Mouse (Mus musculus) liver, adult 2 months (tissue): ENCODE measurements around the gene Filip1l. TPM values are rescaled to one million over a fixed set of nuclear protein-coding genes. Genes with fewer than 3 reads are reported as not detected.

Experiments
- DNase-seq: peaks from one replicate; pipeline ENCODE4 v3.0.0-alpha.2; 2011; ENCODE audit warnings: low read depth, low spot score; ENCODE audit errors: extremely low read depth
- H3K27ac ChIP-seq: fragments of 200-500 bp; replicated peaks from 2 replicates; pipeline ENCODE4 v1.5.1; 2012; ENCODE audit warnings: low read depth, mild to moderate bottlenecking, control low read depth, inconsistent platforms, low read length; ENCODE audit not compliant: insufficient read depth
- H3K27me3 ChIP-seq: fragments of 200-500 bp; 2 replicates; pipeline ENCODE4 v1.6.1; 2012; ENCODE audit warnings: mild to moderate bottlenecking, moderate library complexity, low read length, inconsistent platforms; ENCODE audit not compliant: control insufficient read depth, insufficient read depth
- H3K36me3 ChIP-seq: fragments of 200-500 bp; 2 replicates; pipeline ENCODE4 v1.6.1; 2012; ENCODE audit warnings: low read length, inconsistent platforms; ENCODE audit not compliant: control insufficient read depth, insufficient read depth
- H3K4me1 ChIP-seq: fragments of 200-500 bp; 2 replicates; pipeline ENCODE4 v1.6.1; 2011; ENCODE audit warnings: low read length; ENCODE audit not compliant: control insufficient read depth, insufficient read depth
- H3K4me3 ChIP-seq: fragments of 200-500 bp; 2 replicates; pipeline ENCODE4 v1.5.1; 2011; ENCODE audit warnings: low read depth, mild to moderate bottlenecking, control low read depth, low read length, moderate library complexity; ENCODE audit not compliant: insufficient read depth
- H3K79me2 ChIP-seq: fragments of 200-500 bp; 2 replicates; pipeline ENCODE4 v1.6.1; 2012; ENCODE audit warnings: inconsistent platforms, mild to moderate bottlenecking, low read length, moderate library complexity; ENCODE audit not compliant: control insufficient read depth, insufficient read depth
- H3K9ac ChIP-seq: fragments of 200-500 bp; 2 replicates; pipeline ENCODE4 v1.6.1; 2012; ENCODE audit warnings: low read depth, mild to moderate bottlenecking, control low read depth, inconsistent platforms, low read length
- CTCF ChIP-seq: fragments of 200-500 bp; IDR thresholded peaks from 2 replicates; pipeline ENCODE4 v1.5.1; 2011; ENCODE audit warnings: low read depth, low read length, control low read depth
- POLR2A ChIP-seq: fragments of 200-500 bp; IDR thresholded peaks from 2 replicates; pipeline ENCODE4 v1.6.1; 2011; ENCODE audit warnings: low read length, control low read depth; ENCODE audit not compliant: insufficient read depth; ENCODE audit errors: extremely low read depth
- WGBS: fragments of 180-500 bp; shearing (Covaris S2); methylation state at CpG from one replicate; pipeline ENCODE4 v1.1.7; 2018; 5-methylcytosine and 5-hydroxymethylcytosine counted together
- polyA plus RNA-seq: library from polyadenylated mRNA; depleted of rRNA; stranded (reverse); fragments of >200 nt; gene quantifications from 2 replicates; pipeline ENCODE4 v1.2.3, GENCODE M21; 2012
- total RNA-seq: library from RNA; depleted of rRNA; stranded (reverse); fragments of >200 nt; gene quantifications from 2 replicates; pipeline ENCODE4 v1.2.3, GENCODE M21; 2014

Gene Filip1l
- total and polyA plus RNA-seq, 2 experiments, result 0.82 to 2.9 TPM

DNA sequence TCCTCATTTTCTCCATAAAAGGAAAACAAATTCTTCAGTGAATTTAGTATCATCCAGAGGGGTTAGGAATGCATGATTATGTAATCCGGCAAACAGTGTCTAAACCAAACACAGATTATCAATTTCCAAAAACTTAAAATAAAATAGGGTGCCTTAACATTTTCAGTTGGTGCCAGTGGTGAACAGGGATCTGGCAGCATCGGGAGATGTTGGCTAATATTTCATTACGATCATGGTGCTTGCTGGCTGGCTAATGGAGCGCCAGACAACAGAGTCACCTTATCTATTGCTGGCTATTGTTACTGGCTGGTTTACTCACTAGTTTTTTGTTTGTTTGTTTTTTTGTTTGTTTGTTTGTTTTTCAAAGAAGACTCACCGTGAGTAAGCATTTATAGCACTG lies 67.0 kb downstream of the Filip1l start:
- WGBS, result 57% methylated on average over 5 of the region's 5 CpGs
- no peaks in the 10 kb centered on the region for H3K79me2 ChIP-seq
- no peak for TF ChIP-seq CTCF
- no peak for TF ChIP-seq POLR2A
- H3K9ac ChIP-seq, result no peak overlapping the region
- no peak overlapping the region for H3K4me3 ChIP-seq
- H3K27ac ChIP-seq, result no peak overlapping the region
- no peaks in the 10 kb centered on the region for H3K4me1 ChIP-seq
- H3K36me3 ChIP-seq, result no peaks in the 10 kb centered on the region
- DNase-seq, result peak; percentile 24
- H3K27me3 ChIP-seq, result no peaks in the 10 kb centered on the region

DNA sequence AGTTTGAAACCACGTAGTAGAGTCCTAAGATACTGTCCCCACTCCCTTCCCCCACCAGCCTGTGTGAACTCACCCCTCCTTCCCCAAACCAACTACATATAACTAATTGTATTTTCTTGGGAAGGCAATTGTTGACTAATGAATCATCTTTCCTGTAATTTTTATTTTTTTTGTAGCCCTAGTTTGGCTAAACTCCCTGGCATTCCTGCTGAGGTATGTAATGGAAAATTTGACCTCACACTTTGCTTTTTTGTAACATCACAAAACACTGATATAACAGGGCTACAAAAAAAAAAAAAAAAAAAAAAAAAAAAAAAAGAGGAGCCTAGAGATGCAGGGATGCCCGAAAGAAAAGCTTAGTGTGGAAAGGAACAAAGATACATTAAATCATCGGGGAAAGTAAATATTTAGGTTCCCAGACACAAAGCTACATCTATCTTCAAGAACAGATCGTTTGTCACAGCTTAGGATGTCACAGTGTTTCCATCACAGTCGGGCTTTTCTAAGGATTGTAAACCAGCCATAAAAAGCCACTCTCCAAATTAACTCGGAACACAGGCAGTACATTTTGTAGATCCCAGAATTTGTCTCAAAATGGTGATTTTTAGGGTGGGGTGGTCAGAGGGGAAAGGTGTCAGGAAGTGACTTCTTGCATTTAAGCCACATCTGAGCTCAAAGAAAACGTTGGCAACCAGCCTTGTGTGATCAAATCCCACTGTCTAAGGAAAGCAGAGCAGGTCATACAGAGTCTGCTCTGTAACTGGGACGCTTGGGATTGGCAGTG lies 68.1 kb downstream of the Filip1l start:
- H3K27me3 ChIP-seq, result no peaks in the 10 kb centered on the region
- no peaks in the 10 kb centered on the region for H3K79me2 ChIP-seq
- H3K36me3 ChIP-seq, result no peaks in the 10 kb centered on the region
- H3K4me1 ChIP-seq, result no peaks in the 10 kb centered on the region
- TF ChIP-seq POLR2A (no peak), CTCF (no peak)
- no peak overlapping the region for H3K27ac ChIP-seq
- 46% methylated on average over 8 of the region's 8 CpGs for WGBS
- peak; percentile 25 for DNase-seq
- H3K4me3 ChIP-seq, result no peak overlapping the region
- H3K9ac ChIP-seq, result no peak overlapping the region

DNA sequence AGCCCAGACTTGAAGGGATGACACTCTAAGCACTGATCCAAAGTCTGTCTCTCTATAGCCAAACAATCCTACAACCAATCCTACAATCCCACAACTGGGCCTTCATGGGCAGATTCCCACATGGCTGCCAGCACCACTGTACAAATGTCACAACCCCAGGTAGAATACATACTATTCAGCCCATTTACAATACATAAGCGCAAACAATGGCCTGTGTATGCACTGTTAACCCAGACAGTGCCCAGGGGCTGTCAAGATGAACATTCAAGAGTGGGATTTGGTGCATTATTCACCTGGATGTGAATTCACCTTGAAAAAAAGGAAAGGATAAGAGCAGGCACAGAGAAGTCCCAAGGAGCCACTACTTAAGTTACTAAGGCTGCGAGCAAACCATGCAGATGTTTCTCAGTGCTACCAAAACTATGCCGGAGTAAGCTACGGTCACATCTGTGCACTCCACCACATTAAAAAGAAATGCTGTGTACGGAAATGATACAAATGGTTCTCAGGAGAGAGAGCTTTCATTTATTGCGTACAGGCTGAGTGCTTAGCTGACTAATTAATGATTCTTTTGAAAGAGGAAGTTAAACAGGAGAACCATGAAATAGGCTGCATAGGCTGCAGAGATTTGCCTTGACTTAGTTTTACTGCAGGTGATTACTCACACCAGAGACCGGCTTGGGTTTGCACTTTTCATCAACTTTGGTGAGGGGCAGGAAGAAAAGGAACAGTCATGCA lies 69.0 kb downstream of the Filip1l start:
- TF ChIP-seq POLR2A, result no peak
- no peak for TF ChIP-seq CTCF
- Histone ChIP-seq H3K4me3 (no peak overlapping the region), H3K27me3 (no peaks in the 10 kb centered on the region), H3K36me3 (no peaks in the 10 kb centered on the region), H3K79me2 (no peaks in the 10 kb centered on the region), H3K4me1 (no peaks in the 10 kb centered on the region), H3K27ac (no peak overlapping the region), H3K9ac (no peak overlapping the region)
- peak; percentile 6 for DNase-seq
- 91% methylated on average over 7 of the region's 7 CpGs for WGBS

DNA sequence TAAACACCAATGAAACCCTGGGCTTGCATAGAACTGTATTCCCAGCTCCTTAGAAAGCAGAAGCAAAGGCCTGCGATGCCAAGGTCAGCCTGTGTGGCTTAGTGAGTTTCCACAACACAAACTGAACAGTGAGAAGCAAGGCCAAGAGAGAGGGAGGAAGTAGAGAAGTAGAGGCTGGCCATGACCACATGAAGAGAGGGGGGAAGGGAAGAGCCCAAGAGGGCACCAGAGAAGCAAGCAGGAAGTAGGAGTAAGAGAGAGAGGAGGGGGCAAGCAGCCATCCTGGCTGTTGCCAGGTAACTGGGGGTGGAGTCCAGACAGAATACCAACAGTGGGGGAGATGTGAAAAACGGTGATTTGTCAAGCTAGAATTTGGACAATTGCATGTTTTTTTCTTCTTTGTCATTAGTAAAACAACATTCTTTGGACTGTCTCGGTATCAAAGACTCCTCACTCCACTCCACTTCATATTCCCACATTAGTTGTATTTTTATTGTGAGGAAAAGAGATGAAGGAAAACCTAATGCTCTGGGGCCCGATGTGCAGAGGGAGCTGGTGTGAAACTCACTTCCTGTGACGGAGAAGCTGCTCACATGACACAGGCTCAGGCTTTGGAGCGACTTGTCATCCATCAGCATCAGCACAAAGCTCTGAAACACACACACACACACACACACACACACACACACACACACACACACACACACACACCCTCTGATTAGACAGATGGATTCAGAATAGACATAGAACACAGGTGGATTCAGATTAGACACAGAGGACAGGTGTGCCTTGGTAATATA lies 70.3 kb downstream of the Filip1l start:
- H3K4me3 ChIP-seq, result no peak overlapping the region
- DNase-seq, result peak; percentile 19
- WGBS, result 76% methylated on average over 6 of the region's 6 CpGs

DNA sequence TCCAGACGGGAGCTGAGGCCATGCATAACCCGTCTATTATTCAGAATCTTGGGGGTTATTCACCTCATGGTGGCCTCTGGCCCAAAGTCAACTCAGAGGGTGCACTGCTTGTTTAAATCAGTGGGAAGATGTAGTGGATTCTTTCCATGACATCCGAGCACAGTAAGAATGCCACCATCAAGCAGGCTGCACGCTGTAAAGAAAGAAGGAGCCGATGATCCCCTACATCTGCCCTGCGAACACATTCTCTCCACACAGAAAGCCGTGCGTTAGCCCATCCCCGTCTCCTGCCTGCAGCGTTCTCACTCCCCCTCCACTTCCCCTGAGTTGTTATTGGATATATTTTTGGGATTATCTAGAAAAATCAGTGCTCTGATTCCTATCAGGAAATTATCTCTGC lies 73.8 kb downstream of the Filip1l start:
- H3K79me2 ChIP-seq, result no peaks in the 10 kb centered on the region
- no peaks in the 10 kb centered on the region for H3K4me1 ChIP-seq
- WGBS, result 93% methylated on average over 10 of the region's 10 CpGs
- no peaks in the 10 kb centered on the region for H3K27me3 ChIP-seq
- no peak for DNase-seq
- H3K27ac ChIP-seq, result no peak overlapping the region
- no peak overlapping the region for H3K4me3 ChIP-seq
- H3K36me3 ChIP-seq, result no peaks in the 10 kb centered on the region
- TF ChIP-seq CTCF (no peak), POLR2A (no peak)
- H3K9ac ChIP-seq, result no peak overlapping the region

More for the DNA sequence above, 70.3 kb downstream of the Filip1l start:
- no peaks in the 10 kb centered on the region for H3K79me2 ChIP-seq
- TF ChIP-seq POLR2A (no peak), CTCF (no peak)
- H3K9ac ChIP-seq, result no peak overlapping the region
- no peaks in the 10 kb centered on the region for H3K36me3 ChIP-seq
- H3K27ac ChIP-seq, result 0 out of 2 replicates have a peak overlapping the region, but pooled peaks have one; percentile 6
- no peaks in the 10 kb centered on the region for H3K27me3 ChIP-seq
- H3K4me1 ChIP-seq, result no peaks in the 10 kb centered on the region
